Mouse (Mus musculus) lung, embryonic 15.5 days (tissue): ENCODE measurements around the gene Ybx3. TPM values are rescaled to one million over a fixed set of nuclear protein-coding genes. Genes with fewer than 3 reads are reported as not detected.

Experiments used
- ATAC-seq: fragments of 200-750 bp; cut with Nextera tagmentation; 2 replicates; pipeline ENCODE4 v1.8.0; 2017; ENCODE audit warnings: moderate number of reproducible peaks, borderline replicate concordance; ENCODE audit not compliant: low FRiP score, low TSS enrichment; ENCODE audit errors: extremely low read depth
- H3K27ac ChIP-seq: fragments of 300-500 bp; sonication (generic); 2 replicates; pipeline ENCODE4 v1.5.1; 2015; ENCODE audit warnings: moderate library complexity, mild to moderate bottlenecking, inconsistent platforms
- H3K27me3 ChIP-seq: fragments of 300-500 bp; sonication (generic); 2 replicates; pipeline ENCODE4 v1.6.1; 2015; ENCODE audit warnings: inconsistent platforms
- H3K36me3 ChIP-seq: fragments of 300-500 bp; sonication (generic); 2 replicates; pipeline ENCODE4 v1.6.1; 2015; ENCODE audit warnings: inconsistent platforms
- H3K4me1 ChIP-seq: fragments of 300-500 bp; sonication (generic); 2 replicates; pipeline ENCODE4 v1.6.1; 2015; ENCODE audit warnings: inconsistent platforms
- H3K4me2 ChIP-seq: fragments of 300-500 bp; sonication (generic); 2 replicates; pipeline ENCODE4 v1.6.1; 2015; ENCODE audit warnings: inconsistent platforms, mild to moderate bottlenecking, moderate library complexity
- H3K4me3 ChIP-seq: fragments of 300-500 bp; sonication (generic); 2 replicates; pipeline ENCODE4 v1.5.1; 2015; ENCODE audit warnings: mild to moderate bottlenecking, inconsistent platforms
- H3K9ac ChIP-seq: fragments of 300-500 bp; sonication (generic); 2 replicates; pipeline ENCODE4 v1.6.1; 2015; ENCODE audit warnings: inconsistent platforms
- H3K9me3 ChIP-seq: fragments of 300-500 bp; sonication (generic); 2 replicates; pipeline ENCODE4 v1.6.1; 2016; ENCODE audit warnings: inconsistent platforms
- WGBS: fragments of 180-500 bp; shearing (Covaris S2); methylation state at CpG from one replicate; pipeline ENCODE4 v1.1.7; 2015; 5-methylcytosine and 5-hydroxymethylcytosine counted together
- polyA plus RNA-seq: library from polyadenylated mRNA; unstranded; fragments of >200 nt; fragmentation: Nextera tagmentation; extraction: Ambion mirVana; gene quantifications from 2 replicates; pipeline ENCODE4 v1.2.1, GENCODE M21; 2015

Ybx3 gene
- polyA plus RNA-seq, 1 experiment from 2014 or later, result 49.8 TPM

- no peak overlapping the region for H3K9ac ChIP-seq
- H3K4me3 ChIP-seq, result no peak overlapping the region
- H3K4me1 ChIP-seq, result no peaks in the 10 kb centered on the region
- H3K36me3 ChIP-seq, result no peaks in the 10 kb centered on the region
- ATAC-seq, result no peak
- 68% methylated on average over 3 of the region's 3 CpGs for WGBS
- H3K27me3 ChIP-seq, result no peaks in the 10 kb centered on the region
- no peak overlapping the region for H3K27ac ChIP-seq
- H3K4me2 ChIP-seq, result no peak overlapping the region
- H3K9me3 ChIP-seq, result no peaks in the 10 kb centered on the region
Observed at GRCm38 (mm10) chr6:131404260-131404659, 16.0 kb upstream of the Ybx3 start.

DNA sequence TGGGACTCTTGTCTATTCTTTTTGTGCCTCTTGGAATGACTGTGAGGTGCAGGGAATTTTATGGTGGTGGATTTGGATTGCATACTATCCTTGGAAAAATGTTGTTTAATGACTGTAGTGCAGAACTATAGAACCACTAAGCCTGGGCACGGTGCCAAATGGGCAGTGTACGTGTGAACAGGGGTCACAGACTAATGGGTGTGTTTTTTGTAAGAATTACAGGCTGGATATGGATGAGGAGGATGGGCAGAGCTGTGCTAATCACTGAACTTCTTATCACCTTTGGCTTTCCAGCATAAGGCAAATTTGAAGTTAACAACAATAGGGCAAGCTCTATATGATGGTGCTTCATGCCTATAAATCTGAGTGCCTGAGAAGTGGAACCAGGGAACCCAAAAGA is 14.8 kb upstream of the Ybx3 start:
- ATAC-seq, result no peak
- Histone ChIP-seq H3K27ac (no peak overlapping the region), H3K27me3 (no peaks in the 10 kb centered on the region), H3K4me1 (no peaks in the 10 kb centered on the region), H3K9ac (no peak overlapping the region), H3K4me2 (no peak overlapping the region), H3K9me3 (no peaks in the 10 kb centered on the region), H3K36me3 (no peaks in the 10 kb centered on the region), H3K4me3 (no peak overlapping the region)
- 37% methylated on average over 2 of the region's 2 CpGs for WGBS

- Histone ChIP-seq H3K27ac (no peak overlapping the region), H3K27me3 (no peaks in the 10 kb centered on the region), H3K4me1 (no peaks in the 10 kb centered on the region), H3K36me3 (no peaks in the 10 kb centered on the region), H3K4me3 (no peak overlapping the region), H3K4me2 (no peak overlapping the region), H3K9me3 (no peaks in the 10 kb centered on the region), H3K9ac (no peak overlapping the region)
- ATAC-seq, result no peak
Observed at GRCm38 (mm10) chr6:131402606-131403005, 14.3 kb upstream of the Ybx3 start.

- Histone ChIP-seq H3K9me3 (no peaks in the 10 kb centered on the region), H3K27me3 (no peaks in the 10 kb centered on the region), H3K27ac (no peak overlapping the region), H3K4me3 (no peak overlapping the region), H3K4me1 (no peaks in the 10 kb centered on the region), H3K4me2 (no peak overlapping the region), H3K36me3 (no peaks in the 10 kb centered on the region), H3K9ac (no peak overlapping the region)
- 85% methylated on average over 2 of the region's 2 CpGs for WGBS
- no peak for ATAC-seq
Observed at GRCm38 (mm10) chr6:131401259-131401658, 13.0 kb upstream of the Ybx3 start.

DNA sequence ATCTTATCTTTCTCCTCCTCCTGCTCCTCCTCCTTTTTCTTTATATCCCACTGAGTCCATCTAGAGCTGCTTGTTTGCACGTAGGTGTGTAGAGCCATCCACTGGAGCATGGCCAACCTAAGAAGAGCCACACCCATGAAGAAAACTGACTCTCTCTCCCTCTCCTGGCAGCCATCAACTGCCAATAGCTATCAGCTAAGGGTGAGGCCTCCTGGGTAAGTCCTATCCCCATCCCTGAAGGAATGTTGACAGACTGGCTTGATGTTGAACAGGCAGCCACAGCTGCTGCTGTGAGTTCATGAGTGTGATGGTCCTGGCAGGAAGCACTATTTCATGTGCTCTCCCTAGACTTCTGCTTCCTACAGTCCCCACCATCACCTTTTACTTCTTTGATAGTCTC is 8.4 kb upstream of the Ybx3 start:
- Histone ChIP-seq H3K27ac (no peak overlapping the region), H3K4me3 (no peak overlapping the region), H3K9me3 (no peaks in the 10 kb centered on the region), H3K4me1 (no peaks in the 10 kb centered on the region), H3K9ac (no peak overlapping the region), H3K36me3 (no peaks in the 10 kb centered on the region), H3K4me2 (no peak overlapping the region), H3K27me3 (no peaks in the 10 kb centered on the region)
- 39% methylated on average over 1 of the region's 1 CpGs for WGBS
- no peak for ATAC-seq

GRCm38 (mm10) chr6:131393873-131394660 is 5.8 kb upstream of the Ybx3 start:
- ATAC-seq, result no peak
- Histone ChIP-seq H3K27me3 (no peaks in the 10 kb centered on the region), H3K9ac (no peak overlapping the region), H3K4me3 (no peak overlapping the region), H3K36me3 (no peaks in the 10 kb centered on the region), H3K4me2 (no peak overlapping the region), H3K9me3 (no peaks in the 10 kb centered on the region), H3K4me1 (no peaks in the 10 kb centered on the region), H3K27ac (no peak overlapping the region)
- 73% methylated on average over 4 of the region's 4 CpGs for WGBS

- Histone ChIP-seq H3K27me3 (no peaks in the 10 kb centered on the region), H3K4me1 (peaks cover 43% of the 10 kb centered on the region), H3K9ac (peak overlapping the region; percentile 80), H3K4me2 (peak overlapping the region; percentile 92), H3K9me3 (no peaks in the 10 kb centered on the region), H3K36me3 (no peaks in the 10 kb centered on the region), H3K4me3 (peak overlapping the region; percentile 80), H3K27ac (peak overlapping the region; percentile 91)
- ATAC-seq, result peak; percentile 52; the same call in 1 of the 2 replicates
- under 1% methylated on average over 43 of the region's 43 CpGs for WGBS
Observed at GRCm38 (mm10) chr6:131387221-131388039, 846 bp downstream of the Ybx3 start.

DNA sequence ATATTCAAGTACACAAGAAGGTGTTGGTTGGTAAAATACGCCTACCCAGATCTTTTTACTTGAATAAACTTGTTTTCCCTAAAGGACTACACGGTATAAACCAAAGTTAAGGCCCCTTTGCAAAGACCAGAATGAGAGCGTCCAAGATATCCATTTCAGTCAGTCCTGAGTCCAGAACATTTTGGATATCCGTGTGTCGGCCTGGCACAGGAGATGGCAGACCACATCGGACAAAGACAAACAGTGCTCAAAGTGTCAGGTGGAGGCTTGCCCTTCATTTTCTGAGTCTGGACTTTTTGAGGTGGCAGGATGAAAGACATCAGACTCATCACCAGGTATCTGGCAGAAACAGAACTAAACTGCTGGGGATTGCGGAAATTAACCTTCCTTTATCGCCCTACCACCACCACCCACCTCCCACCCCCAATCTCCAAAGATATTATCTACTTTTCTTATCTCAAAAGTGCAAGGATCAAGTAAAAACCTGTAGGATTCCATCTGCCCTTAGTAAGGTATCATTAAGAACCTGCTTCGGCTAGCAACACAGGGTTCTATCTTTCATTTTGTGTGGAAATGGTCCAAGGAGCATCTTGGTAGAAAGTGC is 1.8 kb downstream of the Ybx3 start:
- no peak for ATAC-seq
- Histone ChIP-seq H3K9me3 (no peaks in the 10 kb centered on the region), H3K27me3 (no peaks in the 10 kb centered on the region), H3K27ac (no peak overlapping the region), H3K36me3 (no peaks in the 10 kb centered on the region), H3K4me1 (peaks cover 46% of the 10 kb centered on the region), H3K4me3 (peak overlapping the region; percentile 80), H3K9ac (no peak overlapping the region), H3K4me2 (peak overlapping the region; percentile 92)
- 30% methylated on average over 9 of the region's 9 CpGs for WGBS

DNA sequence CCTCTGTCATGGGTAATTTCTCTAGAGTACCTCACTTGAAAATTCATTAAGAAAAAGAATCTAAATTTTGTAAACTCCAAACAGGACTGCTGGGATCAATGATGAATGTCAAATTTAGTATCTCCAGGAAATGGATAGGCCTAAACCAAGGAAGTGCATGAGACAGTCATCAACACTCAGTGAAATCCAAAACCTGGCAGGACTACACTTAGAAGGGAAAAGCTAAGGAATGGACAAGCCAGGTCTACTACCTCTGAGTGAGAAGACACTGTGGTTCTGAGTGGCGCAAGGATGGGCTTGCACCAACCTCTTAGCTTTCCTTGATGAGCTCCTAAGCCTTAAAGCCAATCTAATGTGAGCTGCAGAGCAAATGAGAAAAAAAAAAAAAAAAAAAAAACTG is 2.8 kb downstream of the Ybx3 start:
- Histone ChIP-seq H3K27me3 (no peaks in the 10 kb centered on the region), H3K4me2 (no peak overlapping the region), H3K9me3 (no peaks in the 10 kb centered on the region), H3K27ac (no peak overlapping the region), H3K4me1 (peaks cover 46% of the 10 kb centered on the region), H3K4me3 (no peak overlapping the region), H3K9ac (no peak overlapping the region), H3K36me3 (0 out of 2 replicates have a peak, but pooled peaks cover 3% of the 10 kb centered on the region)
- WGBS, result 84% methylated on average over 1 of the region's 1 CpGs
- ATAC-seq, result no peak

DNA sequence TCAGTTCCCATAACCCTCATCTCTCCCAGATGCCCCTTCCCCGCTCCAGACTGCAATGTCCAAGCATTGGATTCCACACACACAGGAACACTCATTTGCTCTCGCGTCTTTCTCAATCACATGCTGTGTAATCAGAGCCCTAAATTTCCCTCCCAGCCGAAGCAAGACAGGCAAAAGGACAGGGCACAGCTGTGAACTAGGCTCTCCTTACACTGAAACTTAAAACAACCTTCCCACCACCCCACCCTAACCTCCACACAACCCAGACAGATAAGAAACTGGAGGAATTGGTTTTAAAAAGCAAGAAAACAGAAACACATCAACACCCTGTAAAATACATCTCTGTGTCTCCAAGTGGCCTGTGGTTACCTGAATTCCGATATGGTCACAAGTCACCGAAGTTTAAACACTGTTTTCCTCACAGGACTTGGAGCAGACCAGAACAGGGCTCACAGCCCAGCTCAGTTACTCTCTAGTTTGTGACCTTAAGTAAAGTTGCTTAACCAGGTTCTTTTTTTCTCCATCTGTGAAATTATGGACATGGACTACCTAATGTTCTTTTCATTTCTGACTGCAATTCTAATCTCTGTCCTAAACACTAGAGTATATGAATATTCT is 4.5 kb downstream of the Ybx3 start:
- no peak overlapping the region for H3K27ac ChIP-seq
- no peak for ATAC-seq

DNA sequence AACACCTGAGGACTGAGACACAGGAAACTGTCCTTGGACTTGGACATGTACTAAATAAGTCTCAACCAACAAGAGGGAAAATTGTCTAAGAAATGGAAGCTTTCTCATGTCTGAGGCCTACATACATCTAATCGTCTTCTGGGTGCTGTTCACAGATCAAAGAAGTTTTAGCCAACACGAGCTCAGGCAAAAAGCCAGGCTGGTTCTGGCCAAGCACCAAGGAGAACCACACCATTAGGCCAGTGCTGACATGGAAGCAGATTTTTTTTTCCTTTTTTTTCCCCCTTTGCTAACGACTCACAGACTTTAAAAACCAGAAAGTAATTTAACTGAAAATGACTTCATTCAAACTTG is 5.3 kb downstream of the Ybx3 start:
- no peak for ATAC-seq
- no peak overlapping the region for H3K27ac ChIP-seq
- H3K4me1 ChIP-seq, result peaks cover 46% of the 10 kb centered on the region
- H3K36me3 ChIP-seq, result peaks cover 24% of the 10 kb centered on the region
- 33% methylated on average over 3 of the region's 3 CpGs for WGBS
- no peaks in the 10 kb centered on the region for H3K9me3 ChIP-seq
- no peak overlapping the region for H3K9ac ChIP-seq
- no peak overlapping the region for H3K4me3 ChIP-seq
- no peaks in the 10 kb centered on the region for H3K27me3 ChIP-seq
- no peak overlapping the region for H3K4me2 ChIP-seq

More for the DNA sequence above, 4.5 kb downstream of the Ybx3 start:
- Histone ChIP-seq H3K4me2 (no peak overlapping the region), H3K9ac (no peak overlapping the region), H3K9me3 (no peaks in the 10 kb centered on the region), H3K4me3 (no peak overlapping the region), H3K36me3 (peaks cover 19% of the 10 kb centered on the region), H3K27me3 (no peaks in the 10 kb centered on the region), H3K4me1 (peaks cover 46% of the 10 kb centered on the region)
- 27% methylated on average over 6 of the region's 6 CpGs for WGBS
